Mouse (Mus musculus) heart, adult 10 weeks (tissue): ENCODE measurements around the gene Gm7861. TPM values are rescaled to one million over a fixed set of nuclear protein-coding genes. Genes with fewer than 3 reads are reported as not detected.

Experiments used
- polyA plus RNA-seq: library from polyadenylated mRNA; stranded (reverse); fragments of 350-450 nt; fragmentation: Illumina TruSeq; extraction: RNeasy Lipid Tissue Mini Kit (QIAGEN cat#74804); gene quantifications from one replicate; pipeline ENCODE4 v1.2.3, GENCODE M21; 2014; ENCODE audit warnings: low read depth, low replicate concordance

The Gm7861 gene
- not detected for polyA plus RNA-seq

GRCm38 (mm10) chr8:21594408-21594807 lies at the start of gene Gm7861:
Gm7861 (minus strand) TSS chr8:21594508.

GRCm38 (mm10) chr8:21617883-21618282 lies 23.6 kb upstream of the Gm7861 start, which contains the start of gene Defa26:
Defa26 (plus strand) TSS chr8:21618183.

DNA sequence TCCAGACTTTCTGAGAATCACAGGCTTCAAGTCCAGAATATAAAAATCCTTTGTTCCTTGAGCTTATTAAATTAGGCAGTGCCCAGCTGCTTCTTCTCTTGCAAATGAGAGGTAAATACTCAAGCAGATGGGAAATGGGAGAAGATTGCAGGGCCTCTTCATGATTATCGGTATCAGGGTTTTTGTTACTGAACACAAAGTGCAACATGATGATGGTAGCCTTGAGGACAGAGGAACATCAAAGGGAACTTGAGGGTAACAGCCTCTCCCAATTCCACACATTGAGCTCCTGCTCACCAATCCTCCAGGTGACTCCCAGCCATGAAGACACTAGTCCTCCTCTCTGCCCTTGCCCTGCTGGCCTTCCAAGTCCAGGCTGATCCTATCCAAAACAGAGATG lies 11.6 kb downstream of the Gm7861 start, which contains the start of gene Defa28:
Defa28 (plus strand) TSS at position 301 of the 400 bp plus-strand sequence.

GRCm38 (mm10) chr8:21565086-21565485 lies 29.2 kb downstream of the Gm7861 start, which contains the start of gene Defa37:
Defa37 (plus strand) TSS chr8:21565386.

Other genes with a start within 250 kb of the Gm7861 start
- not detected for gene Defa2, start 216.0 kb downstream of the Gm7861 start, polyA plus RNA-seq
- gene Defa33, start 202.7 kb downstream of the Gm7861 start, polyA plus RNA-seq: not detected
- not detected for gene Defa36, start 167.1 kb downstream of the Gm7861 start, polyA plus RNA-seq
- gene Gm7849, start 137.9 kb downstream of the Gm7861 start, polyA plus RNA-seq: 2.2 TPM
- not detected for gene Defa20, start 85.2 kb downstream of the Gm7861 start, polyA plus RNA-seq
- not detected for gene Defa32, start 65.5 kb downstream of the Gm7861 start, polyA plus RNA-seq
- not detected for gene Defa37, start 29.1 kb downstream of the Gm7861 start, polyA plus RNA-seq
- not detected for gene Defa28, start 11.5 kb downstream of the Gm7861 start, polyA plus RNA-seq
- gene Defa26, start 23.7 kb upstream of the Gm7861 start, polyA plus RNA-seq: not detected
- not detected for gene Defa17, start 61.3 kb upstream of the Gm7861 start, polyA plus RNA-seq
- not detected for gene Defa34, start 71.3 kb upstream of the Gm7861 start, polyA plus RNA-seq
- not detected for gene AY761184, start 109.1 kb upstream of the Gm7861 start, polyA plus RNA-seq
- gene Defa24, start 140.0 kb upstream of the Gm7861 start, polyA plus RNA-seq: 2.3 TPM
- gene Defb50, start 229.0 kb upstream of the Gm7861 start, polyA plus RNA-seq: not detected
- gene Defb2, start 245.4 kb upstream of the Gm7861 start, polyA plus RNA-seq: not detected